Mouse (Mus musculus): ENCODE measurements around the gene Vps41. TPM values are rescaled to one million over a fixed set of nuclear protein-coding genes. Genes with fewer than 3 reads are reported as not detected.

Vps41 gene
- polyA plus RNA-seq, 1 experiment, result 76.9 TPM

DNA sequence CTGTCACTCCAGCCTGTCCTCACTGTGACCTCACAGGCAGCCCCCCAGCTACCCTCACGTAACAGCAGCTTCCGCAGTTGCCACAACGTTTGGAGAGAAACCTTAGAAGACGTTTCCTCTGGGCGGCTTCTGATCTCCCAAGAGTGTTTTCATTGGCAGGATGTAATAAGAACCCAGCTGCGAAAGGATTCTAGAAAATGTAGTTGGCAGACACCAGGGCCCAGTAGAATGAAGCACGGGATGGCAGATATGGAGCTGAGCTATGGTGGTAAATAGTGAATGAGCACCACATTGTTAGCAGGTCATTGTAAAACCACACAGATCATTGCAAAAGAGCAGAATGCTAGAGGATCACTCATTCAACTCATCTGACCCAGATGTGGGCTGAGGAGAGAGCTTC lies 158.2 kb downstream of the Vps41 start:
- TF ChIP-seq CTCF (IDR thresholded peaks at IDR 0.05; ENCODE audit: borderline replicate concordance, extremely low read depth, insufficient read depth, insufficient read length) (no peak), POLR2A (IDR thresholded peaks at IDR 0.05; ENCODE audit: borderline replicate concordance, extremely low read depth, insufficient read depth, insufficient read length, poor library complexity, severe bottlenecking) (no peak)
- DNase-seq (ENCODE audit: low read depth), result no peak

GRCm38 (mm10) chr13:18892910-18893309 lies 175.8 kb downstream of the Vps41 start:
- peak; percentile 73 for DNase-seq (ENCODE audit: low read depth)

DNA sequence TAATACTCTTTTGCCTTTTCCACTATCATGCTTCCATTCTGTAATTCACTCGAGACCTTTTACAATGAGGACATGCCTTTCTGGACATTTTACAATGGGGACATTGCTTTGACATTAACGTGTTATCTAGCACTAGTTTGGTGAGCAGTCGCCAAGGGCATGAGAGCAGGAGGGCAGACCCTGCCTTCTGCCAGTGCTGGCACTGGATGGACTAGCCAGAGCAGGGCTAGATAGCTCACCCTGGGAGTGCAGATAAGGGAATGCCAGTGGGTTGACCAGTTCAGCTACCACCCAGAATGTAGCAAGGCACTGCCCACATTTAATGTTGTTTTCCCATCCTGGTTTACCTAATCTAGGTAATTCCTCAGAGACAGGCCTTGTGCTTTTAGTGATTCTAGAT lies 179.7 kb downstream of the Vps41 start:
- DNase-seq (ENCODE audit: low read depth), result no peak
- no peak for TF ChIP-seq CTCF (IDR thresholded peaks at IDR 0.05; ENCODE audit: borderline replicate concordance, extremely low read depth, insufficient read depth, insufficient read length)
- no peak for TF ChIP-seq POLR2A (IDR thresholded peaks at IDR 0.05; ENCODE audit: borderline replicate concordance, extremely low read depth, insufficient read depth, insufficient read length, poor library complexity, severe bottlenecking)

More at GRCm38 (mm10) chr13:18892910-18893309, 175.8 kb downstream of the Vps41 start:
- no peak for TF ChIP-seq POLR2A (IDR thresholded peaks at IDR 0.05; ENCODE audit: borderline replicate concordance, extremely low read depth, insufficient read depth, insufficient read length, poor library complexity, severe bottlenecking)
- no peak for TF ChIP-seq CTCF (IDR thresholded peaks at IDR 0.05; ENCODE audit: borderline replicate concordance, extremely low read depth, insufficient read depth, insufficient read length)

DNA sequence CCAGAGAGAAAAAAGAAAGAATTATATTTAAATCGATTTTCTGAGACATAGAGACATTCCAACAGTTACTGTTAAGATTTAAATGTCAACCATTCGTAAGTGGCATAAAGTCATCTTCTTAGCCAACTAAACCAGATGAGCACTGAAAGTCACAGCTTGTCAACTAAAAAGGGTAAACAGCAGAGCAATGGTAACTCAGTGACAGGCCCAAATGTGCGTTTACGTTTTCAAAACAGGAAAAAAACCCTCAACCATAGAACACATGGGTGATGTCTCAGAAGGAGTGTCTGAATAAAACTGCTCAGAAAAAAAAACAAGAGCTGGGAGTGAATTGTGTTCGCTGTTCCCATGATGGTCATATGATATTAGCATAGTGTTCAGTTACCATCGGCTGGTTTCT lies 186.5 kb downstream of the Vps41 start:
- peak; percentile 5 for DNase-seq (ENCODE audit: low read depth)
- TF ChIP-seq POLR2A (IDR thresholded peaks at IDR 0.05; ENCODE audit: borderline replicate concordance, extremely low read depth, insufficient read depth, insufficient read length, poor library complexity, severe bottlenecking) (no peak), CTCF (IDR thresholded peaks at IDR 0.05; ENCODE audit: borderline replicate concordance, extremely low read depth, insufficient read depth, insufficient read length) (no peak)

DNA sequence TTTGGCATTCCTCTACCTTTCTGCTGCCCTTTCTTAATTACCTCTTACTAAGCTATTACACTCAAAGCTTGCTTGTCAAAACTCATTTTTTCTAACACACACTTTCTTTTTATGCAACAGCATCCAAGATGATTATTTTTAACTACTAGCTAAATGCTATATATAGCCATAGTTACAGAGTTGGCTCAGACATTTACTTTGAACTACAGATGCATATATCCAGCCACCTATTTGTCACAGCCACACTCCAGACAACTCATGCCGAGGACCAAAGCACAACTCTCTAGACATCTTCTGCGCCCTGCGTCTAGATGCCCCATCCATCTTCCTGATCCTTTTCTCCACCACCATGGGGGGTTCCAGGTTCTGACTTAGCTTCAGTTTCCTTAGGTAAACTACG lies 197.7 kb downstream of the Vps41 start:
- TF ChIP-seq POLR2A (IDR thresholded peaks at IDR 0.05; ENCODE audit: borderline replicate concordance, extremely low read depth, insufficient read depth, insufficient read length, poor library complexity, severe bottlenecking) (no peak), CTCF (IDR thresholded peaks at IDR 0.05; ENCODE audit: borderline replicate concordance, extremely low read depth, insufficient read depth, insufficient read length) (no peak)
- no peak for DNase-seq (ENCODE audit: low read depth)

Other genes starting within 250 kb of the Vps41 start
- 49.7 and 62.2 TPM in 2 replicates for gene Amph, start 230.9 kb downstream of the Vps41 start, polyA plus RNA-seq (2012; rRNA removed)

All from brain, embryonic 14.5 days (tissue).